Mouse (Mus musculus) limb, embryonic 11.5 days (tissue): ENCODE measurements around the gene Pign. TPM values are rescaled to one million over a fixed set of nuclear protein-coding genes. Genes with fewer than 3 reads are reported as not detected.
A peak's percentile ranks its signal among the peaks of the same experiment; 100 is the strongest.

ENCODE experiments used
- ATAC-seq: fragments of 200-750 bp; cut with Nextera tagmentation; 2 replicates; pipeline ENCODE4 v1.8.0; 2017; ENCODE audit warnings: low read depth; ENCODE audit not compliant: insufficient number of reproducible peaks, low FRiP score, low TSS enrichment
- DNase-seq: peaks from one replicate; pipeline ENCODE4 v3.0.0-alpha.2; 2015; ENCODE audit warnings: low spot score
- H3K27ac ChIP-seq: fragments of 300-500 bp; sonication (generic); replicated peaks from 2 replicates; pipeline ENCODE4 v1.5.1; 2014; ENCODE audit warnings: low read depth, mild to moderate bottlenecking, low read length
- H3K27me3 ChIP-seq: fragments of 300-500 bp; sonication (generic); 2 replicates; pipeline ENCODE4 v1.6.1; 2014; ENCODE audit warnings: mild to moderate bottlenecking, low read length, mixed read lengths; ENCODE audit not compliant: control insufficient read depth, insufficient read depth
- H3K36me3 ChIP-seq: fragments of 300-500 bp; sonication (generic); 2 replicates; pipeline ENCODE4 v1.6.1; 2014; ENCODE audit warnings: mild to moderate bottlenecking, low read length, moderate library complexity, mixed read lengths; ENCODE audit not compliant: control insufficient read depth, insufficient read depth
- H3K4me1 ChIP-seq: fragments of 300-500 bp; sonication (generic); 2 replicates; pipeline ENCODE4 v1.6.1; 2014; ENCODE audit warnings: low read length, mixed read lengths; ENCODE audit not compliant: control insufficient read depth, insufficient read depth
- H3K4me2 ChIP-seq: fragments of 300-500 bp; sonication (generic); 2 replicates; pipeline ENCODE4 v1.6.1; 2014; ENCODE audit warnings: low read depth, mild to moderate bottlenecking, moderate library complexity; ENCODE audit not compliant: severe bottlenecking
- H3K4me3 ChIP-seq: fragments of 300-500 bp; sonication (generic); 2 replicates; pipeline ENCODE4 v1.5.1; 2014; ENCODE audit warnings: low read depth, low read length
- H3K9ac ChIP-seq: fragments of 300-500 bp; sonication (generic); 2 replicates; pipeline ENCODE4 v1.6.1; 2014; ENCODE audit warnings: mild to moderate bottlenecking, low read length
- H3K9me3 ChIP-seq: fragments of 300-500 bp; sonication (generic); 2 replicates; pipeline ENCODE4 v1.6.1; 2016; ENCODE audit warnings: low read length; ENCODE audit not compliant: control insufficient read depth
- WGBS: fragments of 180-500 bp; shearing (Covaris S2); extraction: QIAGEN DNeasy Blood & Tissue Kit; methylation state at CpG from one replicate; pipeline ENCODE4 v1.1.7; 2014; 5-methylcytosine and 5-hydroxymethylcytosine counted together
- polyA plus RNA-seq: library from polyadenylated mRNA; unstranded; fragments of >200 nt; fragmentation: Nextera tagmentation; extraction: Ambion mirVana; gene quantifications from 2 replicates; pipeline ENCODE4 v1.2.1, GENCODE M21; 2014

The Pign gene
- polyA plus RNA-seq, 1 experiment from 2014 or later = 12.5 TPM

GRCm38 (mm10) chr1:105674763-105675162, 11.3 kb upstream of the Pign start:
- H3K9ac ChIP-seq = no peak overlapping the region
- no peaks in the 10 kb centered on the region for H3K9me3 ChIP-seq
- no peaks in the 10 kb centered on the region for H3K4me1 ChIP-seq
- no peaks in the 10 kb centered on the region for H3K36me3 ChIP-seq
- no peak for DNase-seq
- H3K4me2 ChIP-seq = no peak overlapping the region
- H3K4me3 ChIP-seq = no peak overlapping the region
- ATAC-seq = no peak
- H3K27ac ChIP-seq = no peak overlapping the region
- WGBS = 97% methylated on average over 2 of the region's 2 CpGs
- no peaks in the 10 kb centered on the region for H3K27me3 ChIP-seq

- Histone ChIP-seq H3K4me1 (no peaks in the 10 kb centered on the region; the same call in 1 of the 2 replicates), H3K9me3 (no peaks in the 10 kb centered on the region), H3K27me3 (no peaks in the 10 kb centered on the region), H3K36me3 (no peaks in the 10 kb centered on the region), H3K9ac (no peak overlapping the region), H3K27ac (no peak overlapping the region), H3K4me2 (no peak overlapping the region), H3K4me3 (no peak overlapping the region)
- no peak for ATAC-seq
- no peak for DNase-seq
These were observed 6.2 kb upstream of the Pign start for GRCm38 (mm10) chr1:105669700-105670099.

DNA sequence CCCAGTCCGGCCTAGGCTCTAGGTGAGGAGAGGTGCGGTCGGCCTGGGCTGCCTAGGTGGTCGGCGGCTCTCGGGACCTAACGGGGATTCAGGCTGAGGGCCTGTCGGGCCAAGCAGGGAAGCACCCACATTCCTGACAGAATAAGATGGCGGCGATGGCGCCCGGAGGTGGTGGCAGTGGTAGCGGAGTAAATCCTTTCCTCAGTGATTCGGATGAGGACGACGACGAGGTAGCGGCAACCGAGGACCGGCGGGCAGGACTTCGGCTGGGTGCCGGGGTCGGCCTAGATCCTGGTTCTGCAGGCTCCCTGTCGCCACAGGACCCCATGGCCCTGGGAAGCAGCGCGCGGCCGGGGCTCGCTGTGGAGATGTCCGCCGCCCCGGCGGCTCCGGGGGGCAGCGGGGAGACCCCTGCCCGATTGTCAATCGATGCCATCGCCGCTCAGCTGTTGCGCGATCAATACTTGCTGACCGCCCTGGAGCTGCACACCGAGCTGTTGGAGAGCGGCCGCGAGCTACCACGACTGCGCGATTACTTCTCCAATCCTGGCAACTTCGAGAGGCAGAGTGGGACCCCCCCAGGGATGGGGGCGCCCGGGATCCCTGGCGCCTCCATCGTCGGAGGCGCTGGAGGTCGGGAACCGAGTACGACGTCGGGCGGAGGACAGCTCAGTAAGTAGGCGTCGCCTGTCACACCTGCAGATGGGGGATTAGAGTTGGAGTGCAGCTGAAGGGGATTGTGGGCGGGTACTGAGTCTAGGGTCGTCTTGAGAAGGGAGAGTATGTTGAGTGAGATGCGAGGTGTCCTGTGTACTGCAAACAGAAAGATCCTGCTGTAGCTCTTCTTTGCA, 710 bp upstream of the Pign start:
- H3K36me3 ChIP-seq = no peaks in the 10 kb centered on the region
- no peak overlapping the region for H3K27ac ChIP-seq
- H3K9me3 ChIP-seq = no peaks in the 10 kb centered on the region
- H3K4me1 ChIP-seq = no peaks in the 10 kb centered on the region; the same call in 1 of the 2 replicates
- H3K4me3 ChIP-seq = peak overlapping the region; percentile 97
- under 1% methylated on average over 67 of the region's 68 CpGs for WGBS
- ATAC-seq = no peak
- peak; percentile 30 for DNase-seq
- H3K9ac ChIP-seq = peak overlapping the region; percentile 78
- H3K27me3 ChIP-seq = no peaks in the 10 kb centered on the region
- peak overlapping the region; percentile 88 for H3K4me2 ChIP-seq

DNA sequence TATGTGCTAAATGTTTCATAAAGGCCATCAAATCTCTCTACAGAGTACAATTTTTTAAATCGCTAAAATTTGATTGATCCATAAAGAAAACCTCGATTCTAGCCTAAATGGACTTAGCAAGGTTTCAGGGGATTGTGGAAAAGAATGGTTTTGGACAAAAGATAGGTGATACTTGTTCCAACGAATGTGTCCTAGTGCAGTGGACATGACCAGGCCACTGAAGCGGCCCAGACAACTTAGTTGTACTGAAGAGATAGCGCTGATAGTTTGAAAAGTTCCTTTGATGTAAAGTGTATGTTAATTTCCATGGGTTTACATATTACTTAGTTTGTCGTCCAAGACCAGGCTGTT, 682 bp downstream of the Pign start:
- ATAC-seq (no peak), DNase-seq (no peak)
- Histone ChIP-seq H3K27ac (no peak overlapping the region), H3K9me3 (no peaks in the 10 kb centered on the region), H3K27me3 (no peaks in the 10 kb centered on the region), H3K4me2 (peak overlapping the region; percentile 53), H3K36me3 (no peaks in the 10 kb centered on the region), H3K4me1 (no peaks in the 10 kb centered on the region; the same call in 1 of the 2 replicates), H3K4me3 (peak overlapping the region; percentile 97), H3K9ac (peak overlapping the region; percentile 71)
- 12% methylated on average over 6 of the region's 6 CpGs for WGBS

- Histone ChIP-seq H3K27me3 (no peaks in the 10 kb centered on the region), H3K4me2 (no peak overlapping the region), H3K4me1 (no peaks in the 10 kb centered on the region; the same call in 1 of the 2 replicates), H3K4me3 (no peak overlapping the region), H3K27ac (no peak overlapping the region), H3K9me3 (no peaks in the 10 kb centered on the region), H3K36me3 (no peaks in the 10 kb centered on the region), H3K9ac (no peak overlapping the region)
- 18% methylated on average over 3 of the region's 3 CpGs for WGBS
- no peak for ATAC-seq
- no peak for DNase-seq
These were observed 3.5 kb downstream of the Pign start for GRCm38 (mm10) chr1:105660015-105660414.

DNA sequence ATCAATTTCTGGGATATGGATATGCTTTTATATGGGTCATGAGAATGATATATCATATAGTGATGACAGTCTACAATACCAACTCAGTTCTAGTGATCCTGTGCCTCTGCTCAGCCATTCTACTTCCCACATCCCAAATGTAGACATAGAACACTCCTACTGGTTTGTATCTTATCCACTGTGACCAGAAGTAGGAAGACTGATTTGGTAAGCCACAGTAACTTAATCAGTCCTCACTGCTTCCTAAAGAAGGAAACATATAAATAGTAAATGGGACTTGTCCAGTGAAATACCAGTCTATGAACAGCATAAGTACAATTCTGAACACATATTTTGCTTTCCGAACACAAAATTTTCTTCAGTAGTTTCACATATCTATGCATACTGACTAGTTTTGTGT, 9.5 kb downstream of the Pign start:
- H3K36me3 ChIP-seq = no peaks in the 10 kb centered on the region
- no peak overlapping the region for H3K27ac ChIP-seq
- 98% methylated on average over 1 of the region's 1 CpGs for WGBS
- H3K4me3 ChIP-seq = no peak overlapping the region
- no peaks in the 10 kb centered on the region for H3K27me3 ChIP-seq
- no peak overlapping the region for H3K4me2 ChIP-seq
- no peaks in the 10 kb centered on the region for H3K9me3 ChIP-seq
- H3K4me1 ChIP-seq = no peaks in the 10 kb centered on the region
- DNase-seq = no peak
- H3K9ac ChIP-seq = no peak overlapping the region
- ATAC-seq = no peak

- Histone ChIP-seq H3K4me3 (no peak overlapping the region), H3K9ac (no peak overlapping the region), H3K36me3 (no peaks in the 10 kb centered on the region), H3K27me3 (no peaks in the 10 kb centered on the region), H3K9me3 (no peaks in the 10 kb centered on the region), H3K27ac (no peak overlapping the region), H3K4me1 (no peaks in the 10 kb centered on the region), H3K4me2 (no peak overlapping the region)
- WGBS = 88% methylated on average over 1 of the region's 1 CpGs
- ATAC-seq (no peak), DNase-seq (no peak)
These were observed 12.8 kb downstream of the Pign start for GRCm38 (mm10) chr1:105650650-105651049.

GRCm38 (mm10) chr1:105644093-105644492, 19.4 kb downstream of the Pign start:
- ATAC-seq (no peak), DNase-seq (no peak)
- Histone ChIP-seq H3K9me3 (no peaks in the 10 kb centered on the region), H3K4me3 (no peak overlapping the region), H3K4me2 (no peak overlapping the region), H3K27me3 (no peaks in the 10 kb centered on the region), H3K36me3 (no peaks in the 10 kb centered on the region), H3K4me1 (no peaks in the 10 kb centered on the region), H3K9ac (no peak overlapping the region), H3K27ac (no peak overlapping the region)
- 87% methylated on average over 3 of the region's 3 CpGs for WGBS

DNA sequence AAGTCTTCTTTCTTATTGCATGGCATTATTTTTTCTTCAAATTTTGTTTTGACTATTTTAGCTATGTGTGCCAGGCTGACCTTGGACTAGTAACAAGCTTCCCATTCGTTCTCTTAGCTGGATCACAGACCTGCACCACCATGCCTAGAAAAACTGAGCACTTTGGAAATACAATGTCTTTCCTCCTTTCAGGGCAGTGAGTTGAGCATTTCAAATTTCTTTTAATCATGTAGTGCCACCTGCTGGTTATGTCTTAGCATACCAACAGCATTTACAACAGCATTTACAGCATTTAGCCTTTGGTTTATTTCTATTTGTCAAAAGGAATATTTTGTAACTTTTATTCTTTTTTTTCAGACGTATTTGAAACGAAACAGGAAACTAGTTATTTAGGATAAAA, 33.0 kb downstream of the Pign start:
- H3K4me2 ChIP-seq = no peak overlapping the region
- H3K27me3 ChIP-seq = no peaks in the 10 kb centered on the region
- no peaks in the 10 kb centered on the region for H3K4me1 ChIP-seq
- H3K4me3 ChIP-seq = no peak overlapping the region
- no peak for ATAC-seq
- WGBS = 45% methylated on average over 3 of the region's 3 CpGs
- H3K36me3 ChIP-seq = no peaks in the 10 kb centered on the region; the same call in 1 of the 2 replicates
- DNase-seq = peak; percentile 28
- H3K27ac ChIP-seq = no peak overlapping the region
- no peaks in the 10 kb centered on the region for H3K9me3 ChIP-seq
- H3K9ac ChIP-seq = no peak overlapping the region
